Mouse (Mus musculus): ENCODE measurements around the gene Foxj2.

DNA sequence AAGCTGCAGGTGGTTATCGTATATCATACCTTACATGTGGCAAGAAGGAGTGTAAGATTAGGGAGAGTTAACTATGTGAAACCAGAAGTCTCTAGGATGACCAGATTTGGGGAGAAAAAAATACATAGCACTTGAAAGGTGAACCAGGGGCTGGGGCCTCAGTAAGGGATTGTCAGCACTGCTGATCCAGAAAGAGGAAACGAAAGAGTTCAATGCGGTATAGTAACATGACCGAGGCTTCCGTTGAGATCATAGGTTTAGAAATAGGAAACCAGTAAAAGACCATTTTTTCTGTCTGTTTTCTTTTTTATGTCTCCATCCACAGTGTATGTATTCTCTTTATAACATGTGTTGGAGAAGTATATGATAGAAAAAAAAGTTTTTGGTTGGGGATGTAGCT lies 53.1 kb downstream of the Foxj2 start:
- no peak for TF ChIP-seq POLR2A (IDR thresholded peaks at IDR 0.05; ENCODE audit: borderline replicate concordance, extremely low read depth, insufficient read depth, insufficient read length, poor library complexity, severe bottlenecking)
- TF ChIP-seq CTCF (IDR thresholded peaks at IDR 0.05; ENCODE audit: borderline replicate concordance, extremely low read depth, insufficient read depth, insufficient read length): no peak

Measured in brain, embryonic 14.5 days (tissue).